Mouse (Mus musculus) liver, adult 2 months (tissue): ENCODE results near the gene Sgms1.

Experiments
- CTCF ChIP-seq: fragments of 200-500 bp; IDR thresholded peaks from 2 replicates; pipeline ENCODE4 v1.5.1; 2011; ENCODE audit warnings: low read depth, low read length, control low read depth
- POLR2A ChIP-seq: fragments of 200-500 bp; IDR thresholded peaks from 2 replicates; pipeline ENCODE4 v1.6.1; 2011; ENCODE audit warnings: low read length, control low read depth; ENCODE audit not compliant: insufficient read depth; ENCODE audit errors: extremely low read depth

DNA sequence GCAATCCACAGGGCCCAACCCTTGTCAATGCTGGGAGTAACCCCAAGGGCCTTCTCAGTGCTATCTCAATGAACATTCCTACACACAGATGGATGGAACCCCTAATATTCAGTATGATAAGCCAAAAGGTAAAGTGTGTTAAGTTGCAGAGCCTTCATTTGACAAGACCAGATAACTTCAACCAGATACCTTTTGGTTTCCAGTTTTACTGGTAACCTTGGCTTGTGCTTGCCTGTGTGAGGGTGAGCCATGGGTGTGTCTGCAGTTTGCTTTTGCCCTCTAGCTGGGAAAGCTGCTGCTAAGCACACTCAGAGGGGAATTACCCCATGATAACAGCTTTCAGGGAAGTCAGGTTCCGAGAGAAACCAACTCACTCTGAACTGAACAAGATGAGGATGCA lies 125.8 kb downstream of the Sgms1 start:
- TF ChIP-seq POLR2A (no peak), CTCF (no peak)
